Mouse (Mus musculus) E14TG2a.4 (cell line): ENCODE results near the gene Srd5a3.

ENCODE experiments used
- CTCF ChIP-seq: conservative IDR thresholded peaks from 2 replicates; pipeline ENCODE4 v1.5.1; 2014; ENCODE audit warnings: low read length
- POU5F1 ChIP-seq: IDR thresholded peaks from 2 replicates; pipeline ENCODE4 v1.6.1; 2014; ENCODE audit warnings: low read length, borderline replicate concordance

DNA sequence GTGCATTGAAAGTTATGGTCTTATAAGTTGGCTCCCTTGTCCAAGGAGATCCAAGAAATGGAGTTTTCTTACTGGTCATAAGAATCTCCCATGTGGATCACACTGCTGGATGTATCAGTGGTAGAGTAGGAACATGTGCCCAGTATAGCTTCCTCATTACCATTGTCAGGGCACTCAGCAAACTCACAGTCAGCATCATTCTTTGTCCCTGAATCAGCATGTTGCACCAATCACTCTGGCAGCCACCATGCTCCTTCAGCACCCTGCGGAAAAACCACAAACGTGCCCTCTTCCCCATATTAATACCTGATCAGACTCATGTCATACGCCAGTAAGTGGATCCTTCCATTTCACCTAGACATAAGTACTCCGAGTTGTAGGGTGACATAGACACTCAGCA, 35.0 kb downstream of the Srd5a3 start:
- TF ChIP-seq CTCF = no peak
- TF ChIP-seq POU5F1 = no peak
